Mouse (Mus musculus) small intestine, adult 2 months (tissue): ENCODE data around the gene Rtl1. TPM values are rescaled to one million over a fixed set of nuclear protein-coding genes. Genes with fewer than 3 reads are reported as not detected.

Experiments
- H3K27ac ChIP-seq: fragments of 200-500 bp; 2 replicates; pipeline ENCODE4 v1.5.1; 2012; ENCODE audit warnings: low read depth, low read length, control low read depth, inconsistent platforms; ENCODE audit not compliant: insufficient read depth
- H3K27me3 ChIP-seq: fragments of 200-500 bp; 2 replicates; pipeline ENCODE4 v1.6.1; 2012; ENCODE audit warnings: mild to moderate bottlenecking, moderate library complexity, low read length, inconsistent platforms; ENCODE audit not compliant: control insufficient read depth, insufficient read depth
- H3K36me3 ChIP-seq: fragments of 200-500 bp; 2 replicates; pipeline ENCODE4 v1.6.1; 2012; ENCODE audit warnings: mild to moderate bottlenecking, low read length, control low read depth, inconsistent platforms; ENCODE audit not compliant: control insufficient read depth, insufficient read depth
- H3K4me1 ChIP-seq: fragments of 200-500 bp; 2 replicates; pipeline ENCODE4 v1.6.1; 2012; ENCODE audit warnings: low read length, inconsistent platforms, mixed read lengths; ENCODE audit not compliant: control insufficient read depth, insufficient read depth, insufficient read length
- H3K4me3 ChIP-seq: fragments of 200-500 bp; 2 replicates; pipeline ENCODE4 v1.5.1; 2012; ENCODE audit warnings: low read depth, mild to moderate bottlenecking, control low read depth, inconsistent platforms, low read length, moderate library complexity
- CTCF ChIP-seq: fragments of 200-500 bp; IDR thresholded peaks from 2 replicates; pipeline ENCODE4 v1.5.1; 2012; ENCODE audit warnings: low read depth, mild to moderate bottlenecking, control low read depth, inconsistent platforms, low read length, moderate library complexity, mixed read lengths; ENCODE audit not compliant: insufficient replicate concordance, insufficient read length; ENCODE audit errors: extremely low read depth
- POLR2A ChIP-seq: fragments of 200-500 bp; IDR thresholded peaks from 2 replicates; pipeline ENCODE4 v1.6.1; 2012; ENCODE audit warnings: low read depth, mild to moderate bottlenecking, control low read depth, inconsistent platforms, low read length, moderate library complexity
- WGBS: fragments of 180-500 bp; shearing (Covaris S2); methylation state at CpG from one replicate; pipeline ENCODE4 v1.1.7; 2018; 5-methylcytosine and 5-hydroxymethylcytosine counted together
- polyA plus RNA-seq: library from polyadenylated mRNA; depleted of rRNA; stranded (reverse); fragments of >200 nt; gene quantifications from 2 replicates; pipeline ENCODE4 v1.2.3, GENCODE M21; 2012

The Rtl1 gene
- polyA plus RNA-seq, 1 experiment: not detected

- H3K27ac ChIP-seq: no peak overlapping the region
- WGBS: 78% methylated on average over 9 of the region's 9 CpGs
- no peaks in the 10 kb centered on the region for H3K36me3 ChIP-seq
Measured at GRCm38 (mm10) chr12:109607191-109607590, 7.1 kb upstream of the Rtl1 start.

GRCm38 (mm10) chr12:109604982-109605721 lies 5.0 kb upstream of the Rtl1 start:
- Histone ChIP-seq H3K27me3 (no peaks in the 10 kb centered on the region), H3K4me1 (no peaks in the 10 kb centered on the region), H3K4me3 (no peak overlapping the region), H3K36me3 (no peaks in the 10 kb centered on the region), H3K27ac (no peak overlapping the region)
- 79% methylated on average over 16 of the region's 16 CpGs for WGBS
- TF ChIP-seq POLR2A (no peak), CTCF (no peak)

More at GRCm38 (mm10) chr12:109607191-109607590, 7.1 kb upstream of the Rtl1 start:
- no peak for TF ChIP-seq CTCF
- no peak for TF ChIP-seq POLR2A
- H3K27me3 ChIP-seq: no peaks in the 10 kb centered on the region
- H3K4me1 ChIP-seq: no peaks in the 10 kb centered on the region
- no peak overlapping the region for H3K4me3 ChIP-seq

GRCm38 (mm10) chr12:109598551-109599250 lies 1.4 kb downstream of the Rtl1 start:
- Histone ChIP-seq H3K4me1 (no peaks in the 10 kb centered on the region), H3K4me3 (no peak overlapping the region), H3K27me3 (peaks cover 4% of the 10 kb centered on the region; the same call in 1 of the 2 replicates), H3K36me3 (no peaks in the 10 kb centered on the region), H3K27ac (no peak overlapping the region)
- TF ChIP-seq CTCF: no peak
- TF ChIP-seq POLR2A: no peak
- WGBS: 24% methylated on average over 12 of the region's 12 CpGs

GRCm38 (mm10) chr12:109596726-109597125 lies 3.4 kb downstream of the Rtl1 start:
- 75% methylated on average over 3 of the region's 3 CpGs for WGBS
- H3K27me3 ChIP-seq: peaks cover 4% of the 10 kb centered on the region; the same call in 1 of the 2 replicates
- no peaks in the 10 kb centered on the region for H3K4me1 ChIP-seq
- H3K27ac ChIP-seq: no peak overlapping the region
- H3K36me3 ChIP-seq: no peaks in the 10 kb centered on the region
- no peak overlapping the region for H3K4me3 ChIP-seq
- TF ChIP-seq POLR2A (no peak), CTCF (no peak)

DNA sequence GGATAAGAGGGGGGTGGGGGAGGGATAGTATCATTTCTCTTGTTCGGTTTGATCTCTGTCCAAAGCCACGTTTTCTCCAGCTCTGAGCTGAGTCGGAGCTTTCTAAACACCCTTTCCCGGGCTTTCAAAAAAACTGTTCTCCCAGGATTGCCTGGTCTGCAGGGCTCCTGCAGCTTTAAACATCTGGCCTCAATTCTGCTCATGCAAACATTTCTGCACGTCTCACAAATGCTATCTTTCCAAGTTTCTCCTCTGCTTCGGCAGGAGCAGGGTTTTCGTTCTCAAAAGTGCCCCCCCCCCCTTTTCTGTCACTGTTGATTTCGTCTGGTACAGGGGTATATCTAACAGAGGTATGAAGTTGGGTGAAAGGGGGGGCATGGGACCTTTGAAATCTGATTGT lies 3.9 kb downstream of the Rtl1 start:
- H3K4me3 ChIP-seq: no peak overlapping the region
- H3K27me3 ChIP-seq: peaks cover 4% of the 10 kb centered on the region; the same call in 1 of the 2 replicates
- no peaks in the 10 kb centered on the region for H3K4me1 ChIP-seq
- WGBS: 49% methylated on average over 8 of the region's 8 CpGs
- no peaks in the 10 kb centered on the region for H3K36me3 ChIP-seq
- no peak overlapping the region for H3K27ac ChIP-seq
- TF ChIP-seq POLR2A: no peak
- no peak for TF ChIP-seq CTCF

- Histone ChIP-seq H3K4me3 (no peak overlapping the region), H3K36me3 (no peaks in the 10 kb centered on the region), H3K4me1 (no peaks in the 10 kb centered on the region), H3K27ac (no peak overlapping the region), H3K27me3 (peaks cover 4% of the 10 kb centered on the region; the same call in 1 of the 2 replicates)
- TF ChIP-seq CTCF (no peak), POLR2A (no peak)
- WGBS: 34% methylated on average over 6 of the region's 6 CpGs
Measured at GRCm38 (mm10) chr12:109595753-109596152, 4.4 kb downstream of the Rtl1 start.

DNA sequence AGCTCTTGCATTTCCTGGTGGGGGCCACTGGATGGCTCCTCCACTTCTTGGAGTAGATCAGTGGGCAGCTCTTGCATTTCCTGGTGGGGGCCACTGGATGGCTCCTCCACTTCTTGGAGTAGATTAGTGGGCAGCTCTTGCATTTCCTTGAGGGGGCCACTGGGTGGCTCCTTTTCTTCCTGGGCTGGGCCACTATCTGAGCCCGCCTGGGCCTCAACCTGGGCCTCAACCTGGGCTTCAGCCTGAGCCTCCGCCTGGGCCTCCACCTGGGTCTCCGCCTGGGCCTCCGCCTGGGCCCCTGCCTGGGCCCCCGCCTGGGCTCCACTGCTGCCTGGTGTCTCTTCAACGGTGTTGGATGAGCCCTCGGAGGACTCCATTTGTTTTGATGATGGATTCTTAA lies 5.2 kb downstream of the Rtl1 start:
- H3K27ac ChIP-seq: no peak overlapping the region
- TF ChIP-seq CTCF (no peak), POLR2A (no peak)
- H3K27me3 ChIP-seq: peaks cover 4% of the 10 kb centered on the region; the same call in 1 of the 2 replicates
- H3K4me3 ChIP-seq: no peak overlapping the region
- H3K4me1 ChIP-seq: no peaks in the 10 kb centered on the region
- no peaks in the 10 kb centered on the region for H3K36me3 ChIP-seq
- 76% methylated on average over 7 of the region's 7 CpGs for WGBS
